Mouse (Mus musculus): Measurements from ENCODE around the gene Slc30a3.
A peak's percentile ranks its signal among the peaks of the same experiment; 100 is the strongest.

GRCm38 (mm10) chr5:31055216-31056140 is 52.6 kb downstream of the Slc30a3 start:
- TF ChIP-seq GATA1 (IDR thresholded peaks at IDR 0.05; ENCODE audit: borderline replicate concordance, low read length) (no peak), CTCF (IDR thresholded peaks at IDR 0.05; ENCODE audit: low read depth, low read length) (no peak), POLR2AphosphoS5 (IDR thresholded peaks at IDR 0.05; ENCODE audit: insufficient replicate concordance, low read depth, low read length) (0 out of 2 replicates have a peak, but pooled peaks have one; percentile 17)
